Mouse (Mus musculus) adipocyte (in vitro differentiated cells): ENCODE measurements at regions not wholly inside any gene's neighbourhood (a gene's known extent, or its start where the extent isn't known, plus 50 kb on each side); places are given as distances from the start of the nearest gene placed in this dataset.

Experiments
- DNase-seq: peaks from one replicate; pipeline ENCODE4 v3.0.0-alpha.2; 2016; ENCODE audit warnings: low spot score

DNA sequence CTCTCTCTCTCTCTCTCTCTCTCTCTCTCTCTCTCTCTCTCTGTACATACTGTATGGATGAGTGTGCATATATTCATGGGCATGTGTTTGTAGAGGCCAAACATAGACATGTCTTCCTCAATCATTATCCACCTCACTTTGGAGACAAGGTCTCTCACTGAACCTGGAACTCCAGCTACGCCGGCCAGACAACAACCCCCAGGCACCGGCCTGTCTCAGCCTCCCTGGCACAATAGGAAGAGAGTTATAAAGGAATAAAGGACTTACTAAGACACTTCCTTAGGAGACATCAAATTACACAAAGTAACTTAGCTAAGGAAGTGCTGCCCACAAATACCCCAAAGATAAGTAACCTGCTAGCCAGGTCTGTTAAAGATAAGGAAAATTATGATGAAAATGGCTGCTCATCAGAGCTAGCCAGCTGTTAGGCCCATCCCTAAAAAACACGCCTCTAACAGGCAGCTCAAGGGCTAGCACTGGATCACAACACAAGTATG is 110.0 kb downstream of the Qrsl1 start:
- no peak for DNase-seq

DNA sequence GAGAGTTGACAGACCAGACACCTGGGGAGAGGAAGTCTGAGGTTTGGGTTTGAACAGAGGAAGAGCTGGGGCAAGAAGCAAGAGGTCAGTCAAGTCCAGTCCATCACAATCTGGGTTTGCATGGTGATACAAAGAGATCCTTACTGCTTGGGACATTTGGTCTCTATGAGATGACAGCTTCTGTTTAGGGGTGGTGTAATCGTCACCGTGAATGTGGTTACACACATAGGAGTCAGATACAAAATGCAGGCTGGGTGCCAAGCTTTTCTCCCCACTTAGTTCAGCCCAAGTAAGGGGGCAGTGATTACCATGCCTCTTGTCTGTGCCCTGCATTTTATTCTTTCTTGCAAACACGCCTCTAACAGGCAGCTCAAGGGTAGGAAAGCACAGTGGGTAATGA is 108.9 kb downstream of the Qrsl1 start:
- no peak for DNase-seq

DNA sequence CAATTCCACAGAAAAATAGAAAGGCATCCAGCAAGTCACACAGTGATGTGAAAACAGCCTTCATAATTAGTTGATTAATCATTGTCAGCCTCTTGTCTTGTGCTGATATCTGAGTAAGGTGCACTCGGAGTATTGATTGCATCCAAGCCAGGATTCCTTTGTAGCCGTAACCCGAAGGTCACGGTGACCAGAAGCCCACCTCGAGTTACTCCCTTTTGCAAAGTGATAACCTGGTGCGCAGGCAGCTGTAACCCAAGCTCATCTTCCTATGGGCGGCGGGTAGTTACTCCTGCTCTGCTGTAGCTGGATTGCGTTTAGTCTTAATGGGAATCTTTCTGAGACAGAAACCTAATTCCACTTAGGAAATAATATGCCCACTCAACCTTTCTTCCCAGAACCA is 107.0 kb downstream of the Qrsl1 start:
- no peak for DNase-seq

GRCm38 (mm10) chr10:43800077-43800476 is 101.5 kb downstream of the Qrsl1 start:
- DNase-seq: no peak

DNA sequence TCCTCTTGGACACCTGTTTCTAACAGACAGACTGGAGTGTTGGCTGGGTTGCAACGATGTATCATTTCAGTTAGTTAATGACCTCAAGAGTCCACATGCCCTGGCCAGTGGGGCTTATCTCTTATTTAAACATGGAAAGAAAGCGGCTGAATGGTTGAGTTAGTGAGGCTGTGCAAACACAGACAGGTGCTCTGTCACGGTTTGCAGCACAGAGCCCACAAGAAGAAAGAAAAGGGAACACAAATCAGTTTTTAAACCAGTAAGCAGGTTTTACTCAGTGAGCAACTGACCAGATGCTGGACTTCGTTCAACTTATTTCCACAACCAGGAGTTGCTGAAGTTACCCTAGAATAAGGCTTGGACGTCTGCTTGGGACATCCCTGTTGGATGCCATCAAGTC is 86.3 kb downstream of the Qrsl1 start:
- DNase-seq: no peak

DNA sequence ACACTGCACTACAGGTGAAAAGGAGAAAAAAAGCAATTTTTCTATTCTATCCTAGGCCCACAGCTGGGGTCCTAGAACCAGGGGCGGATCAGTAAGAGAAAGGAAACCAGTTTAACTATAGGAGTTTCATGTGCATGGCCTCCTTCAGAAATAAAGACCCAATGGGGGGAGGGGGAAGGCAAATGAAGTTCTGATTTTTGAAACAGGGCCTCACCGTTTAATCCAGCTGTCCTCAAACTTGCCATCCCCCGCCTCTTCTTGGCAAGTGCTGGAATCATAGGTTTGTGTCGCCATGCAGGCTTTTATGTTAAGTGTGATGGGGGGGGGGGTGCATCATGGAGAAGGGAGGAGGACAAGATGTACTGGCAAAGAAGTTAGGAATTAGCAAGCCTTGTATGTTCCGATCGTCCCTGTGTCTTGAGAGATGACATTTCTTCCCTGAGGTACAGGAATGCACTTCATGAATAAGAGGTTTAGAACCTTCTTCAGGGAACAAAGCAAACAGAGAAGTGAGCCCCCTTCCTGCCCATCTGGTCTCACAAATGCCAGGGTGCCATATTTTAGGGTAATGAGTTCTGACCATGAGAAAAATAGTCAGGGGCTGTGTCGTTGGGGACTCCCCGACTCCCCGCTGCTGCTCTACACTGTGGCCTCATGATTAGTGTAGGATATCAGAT is 83.9 kb downstream of the Qrsl1 start:
- no peak for DNase-seq

DNA sequence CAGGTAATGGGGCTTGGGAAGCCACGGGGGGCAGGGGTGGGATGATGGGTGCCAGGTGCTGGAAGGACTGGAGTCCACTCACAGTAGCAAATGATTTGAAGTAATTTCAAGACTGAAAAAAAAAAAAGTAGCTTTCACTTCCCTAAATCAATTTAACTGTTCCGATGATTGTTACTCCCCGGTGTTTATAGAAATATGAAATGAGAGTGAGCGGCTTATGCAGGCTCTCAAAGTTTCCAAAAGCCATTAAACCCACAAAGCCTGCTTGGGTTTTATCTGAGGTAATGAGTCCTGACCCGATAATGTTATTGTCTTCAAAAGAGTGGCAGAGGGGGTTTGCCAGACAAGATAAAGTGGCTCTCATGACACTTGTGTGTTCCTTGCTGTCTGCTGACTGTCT is 82.9 kb downstream of the Qrsl1 start:
- no peak for DNase-seq

DNA sequence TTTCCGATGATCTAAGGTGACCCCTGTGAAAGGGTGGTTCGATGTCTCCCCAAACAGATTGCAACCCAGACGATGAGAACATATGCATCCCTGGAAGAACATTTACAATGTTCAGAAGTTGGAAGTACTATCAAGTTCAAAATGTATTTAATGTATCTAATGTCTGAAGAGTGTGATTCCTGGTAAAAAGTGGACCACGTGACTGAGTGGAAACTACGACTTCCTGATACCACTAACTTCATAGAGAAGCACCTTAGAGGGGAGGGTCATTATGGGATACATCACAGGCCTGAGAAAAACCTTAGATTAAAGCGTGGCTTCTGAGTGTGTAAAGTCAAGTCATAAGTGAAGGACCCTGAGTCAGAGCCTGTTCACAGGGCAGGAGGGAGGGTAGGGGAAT is 82.1 kb downstream of the Qrsl1 start:
- DNase-seq: no peak

- no peak for DNase-seq
These were observed 78.9 kb downstream of the Qrsl1 start for GRCm38 (mm10) chr10:43822615-43823014.

- DNase-seq: no peak
These were observed 77.5 kb downstream of the Qrsl1 start for GRCm38 (mm10) chr10:43824009-43824408.
